Mouse (Mus musculus) cerebellum, postnatal 4 days (tissue): ENCODE data around the gene Mfap1b.

Experiments used
- DNase-seq, 2 experiments: peaks; one replicate each; pipeline ENCODE4 v3.0.0; 2022; ENCODE audit warnings: low spot score in 2 of 2, mixed read lengths in 1 of 2

Gene Mfap1b

DNA sequence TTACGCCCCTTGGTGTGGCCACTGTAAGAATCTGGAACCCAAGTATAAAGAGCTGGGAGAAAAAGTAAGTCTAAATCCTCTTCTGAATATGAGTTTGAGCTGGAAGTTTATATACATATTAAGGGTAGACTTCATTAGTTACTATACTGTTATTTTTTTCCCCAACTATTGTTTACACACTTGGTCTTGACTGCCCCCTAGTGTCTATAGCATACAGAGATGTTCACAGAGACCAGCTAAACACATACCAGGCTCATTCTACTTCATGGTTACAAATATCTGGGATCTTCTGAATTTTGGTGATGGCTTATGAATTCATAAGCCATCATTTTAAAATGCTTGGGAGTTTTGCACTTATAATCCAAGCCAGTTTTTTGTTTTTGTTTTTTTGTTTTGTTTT, 39.0 kb downstream of the Mfap1b start:
- DNase-seq = no peak

DNA sequence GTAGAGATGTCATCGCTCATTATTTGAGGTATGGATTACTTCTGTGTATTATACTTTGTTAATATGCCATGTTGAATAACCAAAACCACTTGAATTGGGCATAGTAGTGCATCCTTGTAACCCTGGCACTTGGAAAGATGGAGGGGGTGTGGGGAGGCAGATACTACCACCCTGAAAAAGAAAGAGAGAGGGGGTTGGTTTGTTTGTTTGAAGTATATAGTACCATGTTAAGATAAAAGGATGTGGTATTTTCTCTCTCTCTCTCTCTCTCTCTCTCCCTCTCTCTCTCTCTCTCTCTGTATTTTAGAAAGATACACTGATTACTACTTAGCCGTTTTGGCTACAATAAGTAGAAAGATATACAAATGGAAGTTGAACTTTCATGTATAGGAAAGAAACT, 48.0 kb downstream of the Mfap1b start:
- DNase-seq = no peak

DNA sequence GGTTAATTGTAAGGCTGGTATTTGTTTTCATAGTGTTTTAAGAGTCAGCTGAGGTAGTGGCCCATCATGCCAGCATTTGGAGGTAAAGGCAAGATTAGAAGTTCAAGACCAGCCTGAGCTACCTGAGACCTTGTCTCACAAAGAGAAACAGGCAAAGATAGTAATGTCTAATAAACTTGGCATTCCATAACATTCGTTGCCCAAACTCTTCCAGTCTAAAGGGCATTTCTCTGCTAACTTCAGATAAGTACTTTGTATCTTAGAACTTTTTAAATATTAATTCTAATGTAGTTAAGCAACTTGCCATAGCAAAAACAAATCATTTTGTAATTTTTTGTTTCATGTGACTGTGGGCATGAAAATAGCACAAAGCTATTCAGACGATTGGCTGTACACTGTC, 50.7 kb downstream of the Mfap1b start:
- no peak for DNase-seq

- DNase-seq = no peak
Observed at GRCm38 (mm10) chr2:121418476-121418875, 55.4 kb downstream of the Mfap1b start.

- DNase-seq = no peak
Observed at GRCm38 (mm10) chr2:121416356-121416755, 57.5 kb downstream of the Mfap1b start.

- no peak for DNase-seq
Observed at GRCm38 (mm10) chr2:121415591-121415990, 58.3 kb downstream of the Mfap1b start.

- DNase-seq = no peak
Observed at GRCm38 (mm10) chr2:121415103-121415502, 58.8 kb downstream of the Mfap1b start.

DNA sequence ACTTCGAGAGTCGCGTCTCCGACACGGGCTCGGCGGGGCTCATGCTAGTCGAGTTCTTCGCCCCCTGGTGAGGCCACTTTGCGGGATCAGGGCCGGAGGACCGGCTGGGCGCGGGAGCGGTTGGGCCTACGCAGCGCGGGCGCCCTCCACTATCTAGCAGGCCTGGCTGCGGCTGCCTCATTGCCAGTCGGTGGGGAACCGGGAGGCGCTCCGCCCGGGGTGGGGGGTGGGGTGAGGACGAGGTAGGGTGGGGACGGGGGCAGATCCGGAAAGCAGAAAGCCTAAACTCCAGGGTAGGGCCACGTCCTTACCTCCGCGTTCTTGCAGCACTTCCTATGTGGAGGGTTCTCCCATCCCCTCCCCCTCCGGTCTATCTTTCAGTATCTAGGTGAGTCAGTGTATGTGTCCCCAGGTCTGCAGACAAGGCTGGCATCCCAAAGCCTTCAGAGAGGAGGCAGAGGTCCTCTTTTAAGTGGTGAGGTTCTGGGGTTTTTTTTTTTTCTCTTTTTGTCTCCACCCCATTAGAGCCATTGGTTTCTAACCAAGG, 59.7 kb downstream of the Mfap1b start:
- DNase-seq = peak in 1 of 2 experiments; percentile 25

- DNase-seq = peak; percentile 90 to 94
Observed at GRCm38 (mm10) chr2:121413387-121414042, 60.4 kb downstream of the Mfap1b start, which contains the start of the genes Pdia3 and Catsper2. Pdia3 (plus strand) TSS chr2:121413775. Catsper2 (minus strand) TSS chr2:121413792.

- DNase-seq = no peak
Observed at GRCm38 (mm10) chr2:121412843-121413386, 61.0 kb downstream of the Mfap1b start.
